Mouse (Mus musculus) frontal cortex, postnatal 10 days (tissue): ENCODE data around the gene 4922502D21Rik.
"Not testable (repeated sequence)": the region's sequence is repeated elsewhere in the genome, so short reads cannot be mapped to it uniquely, and the experiment has no call there.

ENCODE experiments used
- DNase-seq, 2 experiments: peaks; one replicate each; pipeline ENCODE4 v3.0.0; 2022; ENCODE audit warnings: low spot score in 2 of 2, mixed read lengths in 1 of 2

Gene 4922502D21Rik

GRCm38 (mm10) chr6:129331610-129332009, at the start of gene 4922502D21Rik:
Gene 4922502D21Rik (minus strand): TSS chr6:129331796.
- DNase-seq: no peak

GRCm38 (mm10) chr6:129380454-129380853, 48.9 kb upstream of the 4922502D21Rik start:
- DNase-seq: no peak

GRCm38 (mm10) chr6:129374937-129375471, 43.4 kb upstream of the 4922502D21Rik start:
- no peak for DNase-seq

GRCm38 (mm10) chr6:129369374-129370132, 38.0 kb upstream of the 4922502D21Rik start:
- DNase-seq: no peak

GRCm38 (mm10) chr6:129365959-129366359, 34.4 kb upstream of the 4922502D21Rik start:
- peak in 1 of 2 experiments; percentile 23 for DNase-seq

GRCm38 (mm10) chr6:129363942-129364341, 32.3 kb upstream of the 4922502D21Rik start:
- no peak for DNase-seq

- DNase-seq: no peak
Observed at GRCm38 (mm10) chr6:129359515-129359914, 27.9 kb upstream of the 4922502D21Rik start.

GRCm38 (mm10) chr6:129356430-129356829, 24.8 kb upstream of the 4922502D21Rik start:
- DNase-seq: no peak

- no peak for DNase-seq
Observed at GRCm38 (mm10) chr6:129355774-129356173, 24.2 kb upstream of the 4922502D21Rik start.

- no peak for DNase-seq
Observed at GRCm38 (mm10) chr6:129351091-129351490, 19.5 kb upstream of the 4922502D21Rik start.

- DNase-seq: no peak
Observed at GRCm38 (mm10) chr6:129349524-129350352, 18.1 kb upstream of the 4922502D21Rik start.

- no peak for DNase-seq
Observed at GRCm38 (mm10) chr6:129344408-129344807, 12.8 kb upstream of the 4922502D21Rik start.

GRCm38 (mm10) chr6:129342391-129342790, 10.8 kb upstream of the 4922502D21Rik start, which contains the start of gene Clec12a:
Gene Clec12a (plus strand): TSS chr6:129342691.
- not testable (repeated sequence) for DNase-seq

- DNase-seq: no peak
Observed at GRCm38 (mm10) chr6:129337751-129338150, 6.2 kb upstream of the 4922502D21Rik start.

- DNase-seq: peak; percentile 41 to 51
Observed at GRCm38 (mm10) chr6:129333674-129334078, 2.1 kb upstream of the 4922502D21Rik start.

- no peak for DNase-seq
Observed at GRCm38 (mm10) chr6:129326568-129327150, 4.9 kb downstream of the 4922502D21Rik start.

- DNase-seq: no peak
Observed at GRCm38 (mm10) chr6:129326016-129326415, 5.6 kb downstream of the 4922502D21Rik start.

GRCm38 (mm10) chr6:129319331-129319730, 12.3 kb downstream of the 4922502D21Rik start:
- no peak for DNase-seq

GRCm38 (mm10) chr6:129318395-129318794, 13.2 kb downstream of the 4922502D21Rik start:
- no peak for DNase-seq

GRCm38 (mm10) chr6:129316463-129316862, 15.1 kb downstream of the 4922502D21Rik start:
- no peak for DNase-seq

GRCm38 (mm10) chr6:129315698-129316097, 15.9 kb downstream of the 4922502D21Rik start:
- no peak for DNase-seq

GRCm38 (mm10) chr6:129314655-129315168, 16.9 kb downstream of the 4922502D21Rik start:
- DNase-seq: no peak
